Mouse (Mus musculus) neutrophil, adult 59 days (primary cell): Measurements from ENCODE around the gene Scfd2. TPM values are rescaled to one million over a fixed set of nuclear protein-coding genes. Genes with fewer than 3 reads are reported as not detected.

Experiments used
- total RNA-seq, 2 experiments: library from RNA; stranded (reverse); gene quantifications; 1 replicate in 1 of 2; 2 replicates in 1 of 2; pipeline ENCODE4 v1.2.4; 2023

Scfd2 gene
- 10 to 100 TPM; 11.4 to 12.7 TPM for total RNA-seq

GRCm38 (mm10) chr5:74531630-74532280, at the start of gene Scfd2:
Scfd2 (minus strand) TSS chr5:74531759.

GRCm38 (mm10) chr5:74535240-74536021, 3.9 kb upstream of the Scfd2 start, which contains the start of gene Fip1l1:
Fip1l1 (plus strand) TSS chr5:74535449.

GRCm38 (mm10) chr5:74194841-74195613, 336.5 kb downstream of the Scfd2 start, which contains the start of gene Rasl11b:
Rasl11b (plus strand) TSS chr5:74195286.

Other genes with a start within 250 kb of the Scfd2 start
- 10 to 100 TPM; 56.2 to 61.6 TPM for gene Fip1l1, start 3.7 kb upstream of the Scfd2 start, total RNA-seq
- gene Lnx1, start 171.2 kb upstream of the Scfd2 start, total RNA-seq, result not detected